Mouse (Mus musculus) megakaryocyte progenitor cell, adult 5-6 weeks (primary cell): ENCODE results near the gene Nucb1. TPM values are rescaled to one million over a fixed set of nuclear protein-coding genes. Genes with fewer than 3 reads are reported as not detected.
A peak's percentile ranks its signal among the peaks of the same experiment; 100 is the strongest.
"Not testable (repeated sequence)": the region's sequence is repeated elsewhere in the genome, so short reads cannot be mapped to it uniquely, and the experiment has no call there.

Experiments used
- ATAC-seq: replicated peaks from 2 replicates; pipeline ENCODE4 v1.8.0; 2016; ENCODE audit warnings: mild to moderate bottlenecking, moderate TSS enrichment, inconsistent platforms; ENCODE audit not compliant: poor library complexity
- total RNA-seq, 2 experiments: library from RNA; stranded (forward) in 1 of 2; stranded (reverse) in 1 of 2; fragments of 157-497, 149-512 nt in 1 of 2; fragments of 200-1000 nt in 1 of 2; gene quantifications; 2 replicates each; pipeline versions ENCODE4 v1.2.3 to v1.2.4; 2015 to 2017

Gene Nucb1
- total RNA-seq, 2 experiments from 2014 or later: 112 to 387 TPM

GRCm38 (mm10) chr7:45491264-45491663, 18.9 kb downstream of the Nucb1 start:
- peak; percentile 52 for ATAC-seq

GRCm38 (mm10) chr7:45490822-45491221, 19.4 kb downstream of the Nucb1 start:
- peak; percentile 24; the same call in 1 of the 2 replicates for ATAC-seq

- peak; percentile 51 for ATAC-seq
Measured at GRCm38 (mm10) chr7:45489578-45489977, 20.6 kb downstream of the Nucb1 start.

GRCm38 (mm10) chr7:45488293-45489204, 21.7 kb downstream of the Nucb1 start, which contains the start of gene Dhdh:
Gene Dhdh (minus strand): TSS chr7:45488805.
- ATAC-seq: peak; percentile 80

- ATAC-seq: no peak
Measured at GRCm38 (mm10) chr7:45487861-45488292, 22.3 kb downstream of the Nucb1 start.

GRCm38 (mm10) chr7:45486761-45487415, 23.3 kb downstream of the Nucb1 start, which contains the start of gene Gm45808:
Gene Gm45808 (minus strand): TSS chr7:45486811.
- no peak for ATAC-seq

GRCm38 (mm10) chr7:45486158-45486557, 24.0 kb downstream of the Nucb1 start:
- ATAC-seq: no peak

GRCm38 (mm10) chr7:45484985-45485384, 25.2 kb downstream of the Nucb1 start:
- not testable (repeated sequence) for ATAC-seq

- no peak for ATAC-seq
Measured at GRCm38 (mm10) chr7:45482166-45482565, 28.0 kb downstream of the Nucb1 start.

GRCm38 (mm10) chr7:45481374-45481927, 28.8 kb downstream of the Nucb1 start, which contains the start of gene Tulp2:
Gene Tulp2 (plus strand): TSS chr7:45481877.
- ATAC-seq: peak; percentile 89

- ATAC-seq: not testable (repeated sequence)
Measured at GRCm38 (mm10) chr7:45480310-45480709, 29.9 kb downstream of the Nucb1 start.

- no peak for ATAC-seq
Measured at GRCm38 (mm10) chr7:45478774-45479173, 31.4 kb downstream of the Nucb1 start.

GRCm38 (mm10) chr7:45477003-45477402, 33.2 kb downstream of the Nucb1 start:
- peak; percentile 87 for ATAC-seq

GRCm38 (mm10) chr7:45476453-45476852, 33.8 kb downstream of the Nucb1 start:
- no peak for ATAC-seq

- ATAC-seq: no peak
Measured at GRCm38 (mm10) chr7:45475291-45475969, 34.8 kb downstream of the Nucb1 start.

- ATAC-seq: peak; percentile 77
Measured at GRCm38 (mm10) chr7:45470869-45471268, 39.3 kb downstream of the Nucb1 start.

- peak; percentile 13; the same call in 1 of the 2 replicates for ATAC-seq
Measured at GRCm38 (mm10) chr7:45467090-45467670, 43.0 kb downstream of the Nucb1 start.

GRCm38 (mm10) chr7:45466283-45467089, 43.7 kb downstream of the Nucb1 start, which contains the start of gene Bax:
Gene Bax (minus strand): TSS chr7:45466898.
- ATAC-seq: peak; percentile 86

- ATAC-seq: no peak
Measured at GRCm38 (mm10) chr7:45465549-45465948, 44.7 kb downstream of the Nucb1 start.
